21 mouse cellular contexts compared by ENCODE assay signal in genomic region chr9:67300769-67301168, GRCm38 (mm10).
A peak's percentile ranks its signal among the peaks of the same experiment; 100 is the strongest.
DNase-seq lines count a peak whose midpoint lies in the region; ATAC-seq lines count a peak whose summit lies in the region.
"Had no signal": no experiment of that assay in that cellular context is flagged by ENCODE, and none has a peak within 500 bp of the region (broad histone marks: within the 10 kb centered on the region; RNA-seq: fewer than 3 reads in every experiment).

No protein-coding gene starts in this region.

- no peak overlapping the region for H3K4me3 ChIP-seq in midbrain, embryonic 11.5 days (ENCODE audit: low read depth, low read length)
- no peak overlapping the region for H3K4me3 ChIP-seq in midbrain, embryonic 16.5 days (ENCODE audit: low read depth, low read length)
- H3K4me3 ChIP-seq: embryonic facial prominence, embryonic 15.5 days; erythroblast, embryonic 14.5 days; forebrain, embryonic 10.5 days; gastrocnemius, adult 2 months; heart, embryonic 13.5 days; hindbrain, embryonic 12.5 days had no signal

- DNase-seq in layer of hippocampus, adult 11-12 months (ENCODE audit: low spot score), result peak; percentile 38
- no peak for DNase-seq in layer of hippocampus, adult 8-10 months (ENCODE audit: low spot score in 2 of 2)
- DNase-seq in midbrain, embryonic 11.5 days (ENCODE audit: low spot score, missing footprints), result peak; percentile 73
- peak; percentile 47 to 56 for DNase-seq in right cerebral cortex, postnatal 10 days (ENCODE audit: low spot score in 2 of 2)
- no peak for DNase-seq in right cerebral cortex, adult 2 months (ENCODE audit: low spot score in 2 of 2)
- peak; percentile 18 to 29 for DNase-seq in layer of hippocampus, postnatal 10 days (ENCODE audit: low spot score in 2 of 2)
- no peak for DNase-seq in cerebellum, postnatal 36 days
- DNase-seq: adrenal gland, adult 2 months; adrenal gland, postnatal 25 days; cerebellum, adult 8-10 months; cerebellum, postnatal 14 days; gastrocnemius, adult 2 months; gastrocnemius, postnatal 25 days; heart, postnatal 4 days had no signal

- no peak for ATAC-seq in midbrain, embryonic 11.5 days (ENCODE audit: low FRiP score)
- ATAC-seq in midbrain, embryonic 16.5 days, result no peak
- ATAC-seq: forebrain, embryonic 14.5 days had no signal

- no peak overlapping the region for H3K9ac ChIP-seq in midbrain, embryonic 11.5 days (ENCODE audit: low read length)
- no peak overlapping the region for H3K9ac ChIP-seq in midbrain, embryonic 16.5 days (ENCODE audit: low read depth, low read length)
- H3K9ac ChIP-seq: embryonic facial prominence, embryonic 15.5 days; heart, embryonic 13.5 days; hindbrain, embryonic 12.5 days had no signal

- H3K4me2 ChIP-seq in midbrain, embryonic 11.5 days, result no peak overlapping the region
- H3K4me2 ChIP-seq in midbrain, embryonic 16.5 days (ENCODE audit: low read length), result no peak overlapping the region
- H3K4me2 ChIP-seq: embryonic facial prominence, embryonic 15.5 days; heart, embryonic 13.5 days; hindbrain, embryonic 12.5 days had no signal

- no peaks in the 10 kb centered on the region for H3K4me1 ChIP-seq in midbrain, embryonic 11.5 days (ENCODE audit: control insufficient read depth, insufficient read depth, low read length)
- peaks cover 2% of the 10 kb centered on the region; the same call in 1 of the 2 replicates for H3K4me1 ChIP-seq in midbrain, embryonic 16.5 days (ENCODE audit: control insufficient read depth, insufficient read depth, low read length)
- H3K4me1 ChIP-seq: heart, embryonic 13.5 days; hindbrain, embryonic 12.5 days had no signal

- no peaks in the 10 kb centered on the region for H3K36me3 ChIP-seq in midbrain, embryonic 11.5 days (ENCODE audit: control insufficient read depth, insufficient read depth, low read length)
- H3K36me3 ChIP-seq in midbrain, embryonic 16.5 days (ENCODE audit: control insufficient read depth, insufficient read depth, low read length), result peaks cover 6% of the 10 kb centered on the region; the same call in 1 of the 2 replicates
- H3K36me3 ChIP-seq: hindbrain, embryonic 12.5 days had no signal

- H3K27me3 ChIP-seq in midbrain, embryonic 11.5 days (ENCODE audit: control insufficient read depth, insufficient read depth, low read length), result no peaks in the 10 kb centered on the region
- H3K27me3 ChIP-seq in midbrain, embryonic 16.5 days (ENCODE audit: control insufficient read depth, insufficient read depth, low read depth, low read length), result no peaks in the 10 kb centered on the region; the same call in 1 of the 2 replicates
- H3K27me3 ChIP-seq: embryonic facial prominence, embryonic 15.5 days; heart, embryonic 13.5 days; hindbrain, embryonic 12.5 days had no signal

- no peaks in the 10 kb centered on the region for H3K9me3 ChIP-seq in midbrain, embryonic 11.5 days (ENCODE audit: control insufficient read depth, low read length)
- H3K9me3 ChIP-seq in midbrain, embryonic 16.5 days (replicated peaks; ENCODE audit: control insufficient read depth, low read length, poor library complexity, severe bottlenecking), result no peaks in the 10 kb centered on the region
- H3K9me3 ChIP-seq: embryonic facial prominence, embryonic 15.5 days; forebrain, embryonic 10.5 days; heart, embryonic 13.5 days; hindbrain, embryonic 12.5 days had no signal

- no peak overlapping the region for H3K27ac ChIP-seq in midbrain, embryonic 11.5 days (ENCODE audit: low read depth, low read length)
- H3K27ac ChIP-seq in midbrain, embryonic 16.5 days (ENCODE audit: low read length), result no peak overlapping the region
- H3K27ac ChIP-seq: embryonic facial prominence, embryonic 15.5 days; forebrain, embryonic 10.5 days; gastrocnemius, adult 2 months; heart, embryonic 13.5 days; hindbrain, embryonic 12.5 days had no signal

- WGBS in midbrain, embryonic 11.5 days, result 79% methylated on average over 5 of the region's 5 CpGs
- WGBS in midbrain, embryonic 16.5 days, result 64% methylated on average over 5 of the region's 5 CpGs

Comparison
In these comparisons a context has a peak if more than half of its experiments do, and no peak if none do; other contexts are left out.
1. DNase-seq: peak in layer of hippocampus, adult 11-12 months (single experiment), midbrain, embryonic 11.5 days (single experiment), right cerebral cortex, postnatal 10 days (2 of 2) and layer of hippocampus, postnatal 10 days (2 of 2); none in layer of hippocampus, adult 8-10 months (0 of 2), right cerebral cortex, adult 2 months (0 of 2) and cerebellum, postnatal 36 days (0 of 2).